In genomic region chr10:10429635-10430034, GRCm38 (mm10) we compare ENCODE assay signal across 28 mouse cellular contexts. TPM values are rescaled to one million over a fixed set of nuclear protein-coding genes. Genes with fewer than 3 reads are reported as not detected.
DNase-seq lines count a peak whose midpoint lies in the region; ATAC-seq and TF ChIP-seq lines count a peak whose summit lies in the region.
"Had no signal": no experiment of that assay in that cellular context is flagged by ENCODE, and none has a peak within 500 bp of the region (broad histone marks: within the 10 kb centered on the region; RNA-seq: fewer than 3 reads in every experiment).

No protein-coding gene starts in this region.

- H3K9me3 ChIP-seq in liver, postnatal 0 days (ENCODE audit: low read length) = no peaks in the 10 kb centered on the region
- H3K9me3 ChIP-seq: embryonic facial prominence, embryonic 13.5 days; forebrain, embryonic 10.5 days; forebrain, embryonic 15.5 days; heart, embryonic 12.5 days; hindbrain, embryonic 15.5 days; kidney, embryonic 15.5 days; limb, embryonic 10.5 days; limb, embryonic 15.5 days; midbrain, embryonic 13.5 days; stomach, embryonic 15.5 days had no signal

- ATAC-seq in liver, postnatal 0 days = no peak
- ATAC-seq in monocyte, adult 5-6 weeks (replicated peaks; ENCODE audit: insufficient number of reproducible peaks, low FRiP score, low TSS enrichment, poor library complexity, severe bottlenecking) = peak; percentile 51; the same call in 1 of the 2 replicates
- ATAC-seq: forebrain, embryonic 15.5 days; midbrain, embryonic 13.5 days had no signal

- H3K36me3 ChIP-seq in liver, postnatal 0 days (replicated peaks; ENCODE audit: insufficient read depth, low read length) = no peaks in the 10 kb centered on the region
- H3K36me3 ChIP-seq: embryonic facial prominence, embryonic 13.5 days; forebrain, embryonic 10.5 days; forebrain, embryonic 15.5 days; heart, embryonic 12.5 days; hindbrain, embryonic 15.5 days; kidney, embryonic 15.5 days; limb, embryonic 10.5 days; limb, embryonic 15.5 days; midbrain, embryonic 13.5 days; stomach, embryonic 15.5 days had no signal

- no peak for DNase-seq in liver, postnatal 0 days
- DNase-seq in thymus, postnatal 10 days (ENCODE audit: low spot score in 2 of 2) = no peak
- DNase-seq in urinary bladder, postnatal 14 days (ENCODE audit: low spot score) = no peak
- DNase-seq: adrenal gland, postnatal 25 days; B cell, adult 2 months; cerebellum, adult 9-11 months; gastrocnemius, postnatal 25 days; heart, adult 18-20 months; heart, postnatal 4 days; kidney, adult 18-20 months; layer of hippocampus, postnatal 36 days; lung, adult 18-20 months; lung, postnatal 14 days; thymus, postnatal 25 days had no signal

- H3K4me2 ChIP-seq in liver, postnatal 0 days (ENCODE audit: low read depth, low read length) = no peak overlapping the region
- H3K4me2 ChIP-seq: embryonic facial prominence, embryonic 13.5 days; forebrain, embryonic 15.5 days; heart, embryonic 12.5 days; hindbrain, embryonic 15.5 days; kidney, embryonic 15.5 days; limb, embryonic 15.5 days; midbrain, embryonic 13.5 days; stomach, embryonic 15.5 days had no signal

- H3K4me1 ChIP-seq in bone marrow, adult 2 months (ENCODE audit: control insufficient read depth, insufficient read depth, low read length) = peaks cover 2% of the 10 kb centered on the region
- H3K4me1 ChIP-seq in bone marrow macrophage, adult 2 months (ENCODE audit: control insufficient read depth, insufficient read depth, low read length) = peaks cover 17% of the 10 kb centered on the region
- H3K4me1 ChIP-seq in liver, postnatal 0 days (ENCODE audit: insufficient read depth) = no peaks in the 10 kb centered on the region
- H3K4me1 ChIP-seq: embryonic facial prominence, embryonic 13.5 days; forebrain, embryonic 10.5 days; forebrain, embryonic 15.5 days; heart, embryonic 12.5 days; hindbrain, embryonic 15.5 days; kidney, embryonic 15.5 days; limb, embryonic 10.5 days; limb, embryonic 15.5 days; midbrain, embryonic 13.5 days; stomach, embryonic 15.5 days had no signal

- no peak for TF ChIP-seq CTCF in bone marrow, adult 2 months (IDR thresholded peaks at IDR 0.05; ENCODE audit: control insufficient read depth, insufficient read depth, low read length)
- no peak for TF ChIP-seq CTCF in bone marrow macrophage, adult 2 months (IDR thresholded peaks at IDR 0.05; ENCODE audit: low read depth, low read length)
- no peak for TF ChIP-seq CTCF in liver, postnatal 0 days (IDR thresholded peaks at IDR 0.05; ENCODE audit: low read depth)

- H3K27ac ChIP-seq in bone marrow, adult 2 months (ENCODE audit: control insufficient read depth, insufficient read depth, low read depth, low read length, poor library complexity) = peak overlapping the region; percentile 39; the same call in 1 of the 2 replicates
- H3K27ac ChIP-seq in bone marrow macrophage, adult 2 months (ENCODE audit: insufficient read depth, low read depth, low read length) = peak overlapping the region; percentile 88
- peak overlapping the region; percentile 45 for H3K27ac ChIP-seq in liver, postnatal 0 days (ENCODE audit: low read depth)
- H3K27ac ChIP-seq: embryonic facial prominence, embryonic 13.5 days; forebrain, embryonic 10.5 days; forebrain, embryonic 15.5 days; hindbrain, embryonic 15.5 days; kidney, embryonic 15.5 days; limb, embryonic 10.5 days; limb, embryonic 15.5 days; midbrain, embryonic 13.5 days; stomach, embryonic 15.5 days had no signal

- H3K27me3 ChIP-seq in liver, postnatal 0 days (ENCODE audit: insufficient read depth, low read length) = no peaks in the 10 kb centered on the region
- H3K27me3 ChIP-seq: embryonic facial prominence, embryonic 13.5 days; forebrain, embryonic 15.5 days; heart, embryonic 12.5 days; hindbrain, embryonic 15.5 days; kidney, embryonic 15.5 days; limb, embryonic 15.5 days; midbrain, embryonic 13.5 days; stomach, embryonic 15.5 days had no signal

- H3K4me3 ChIP-seq in bone marrow, adult 2 months (replicated peaks; ENCODE audit: control insufficient read depth, low read depth, low read length) = no peak overlapping the region
- no peak overlapping the region for H3K4me3 ChIP-seq in bone marrow macrophage, adult 2 months (ENCODE audit: insufficient read depth, low read length)
- H3K4me3 ChIP-seq in liver, postnatal 0 days (ENCODE audit: low read depth, low read length) = no peak overlapping the region
- H3K4me3 ChIP-seq: embryonic facial prominence, embryonic 13.5 days; forebrain, embryonic 10.5 days; forebrain, embryonic 15.5 days; heart, embryonic 12.5 days; hindbrain, embryonic 15.5 days; kidney, embryonic 15.5 days; limb, embryonic 10.5 days; limb, embryonic 15.5 days; midbrain, embryonic 13.5 days; stomach, embryonic 15.5 days had no signal

- TF ChIP-seq POLR2A in bone marrow, adult 2 months (IDR thresholded peaks at IDR 0.05; ENCODE audit: borderline replicate concordance, control insufficient read depth, low read depth, low read length) = no peak
- no peak for TF ChIP-seq POLR2A in bone marrow macrophage, adult 2 months (IDR thresholded peaks at IDR 0.05; ENCODE audit: borderline replicate concordance, low read depth, low read length)

- 30% methylated on average over 5 of the region's 5 CpGs for WGBS in bone marrow, adult 2 months
- WGBS in liver, postnatal 0 days (ENCODE audit: insufficient replicate concordance) = 47% methylated on average over 5 of the region's 5 CpGs

- H3K9ac ChIP-seq in liver, postnatal 0 days (replicated peaks) = no peak overlapping the region
- H3K9ac ChIP-seq: embryonic facial prominence, embryonic 13.5 days; forebrain, embryonic 15.5 days; heart, embryonic 12.5 days; hindbrain, embryonic 15.5 days; kidney, embryonic 15.5 days; limb, embryonic 15.5 days; midbrain, embryonic 13.5 days; stomach, embryonic 15.5 days had no signal

- TF ChIP-seq EP300 in liver, postnatal 0 days (IDR thresholded peaks at IDR 0.05; ENCODE audit: low read depth) = no peak

RNA-seq across cellular contexts. Expression of gene Adgb, which starts 42.5 kb away (rescaled TPM):
- polyA plus RNA-seq in bone marrow, adult 2 months (2011; ENCODE audit: insufficient read depth, insufficient read length, low replicate concordance, missing spikeins) = 0.54 TPM in 1 of 2 replicates, not detected in the other
- 0.76 and 1.1 TPM in 2 replicates for polyA plus RNA-seq in bone marrow macrophage, adult 2 months (2012; ENCODE audit: insufficient read depth, insufficient read length, missing spikeins)
- polyA plus RNA-seq in liver, postnatal 0 days (2015; fragmentation: Nextera tagmentation; extraction: Ambion mirVana) = 0.78 and 0.81 TPM in 2 replicates
- 0.29 to 1.1 TPM (median 0.78 TPM) in 3 replicates for total RNA-seq in monocyte, adult 5-6 weeks (2017)
- total RNA-seq: gastrocnemius, postnatal 25 days; megakaryocyte-erythroid progenitor cell, adult 5-6 weeks had no signal
